Mouse (Mus musculus): ENCODE data around the gene Cwf19l2. TPM values are rescaled to one million over a fixed set of nuclear protein-coding genes. Genes with fewer than 3 reads are reported as not detected.
"Not testable (repeated sequence)": the region's sequence is repeated elsewhere in the genome, so short reads cannot be mapped to it uniquely, and the experiment has no call there.

Cwf19l2 gene
- polyA plus RNA-seq (2012; rRNA removed), result 0.83 and 1.5 TPM in 2 replicates
- 3.5 TPM in 2 replicates for polyA plus RNA-seq (2014; fragmentation: Nextera tagmentation; extraction: Ambion mirVana)

DNA sequence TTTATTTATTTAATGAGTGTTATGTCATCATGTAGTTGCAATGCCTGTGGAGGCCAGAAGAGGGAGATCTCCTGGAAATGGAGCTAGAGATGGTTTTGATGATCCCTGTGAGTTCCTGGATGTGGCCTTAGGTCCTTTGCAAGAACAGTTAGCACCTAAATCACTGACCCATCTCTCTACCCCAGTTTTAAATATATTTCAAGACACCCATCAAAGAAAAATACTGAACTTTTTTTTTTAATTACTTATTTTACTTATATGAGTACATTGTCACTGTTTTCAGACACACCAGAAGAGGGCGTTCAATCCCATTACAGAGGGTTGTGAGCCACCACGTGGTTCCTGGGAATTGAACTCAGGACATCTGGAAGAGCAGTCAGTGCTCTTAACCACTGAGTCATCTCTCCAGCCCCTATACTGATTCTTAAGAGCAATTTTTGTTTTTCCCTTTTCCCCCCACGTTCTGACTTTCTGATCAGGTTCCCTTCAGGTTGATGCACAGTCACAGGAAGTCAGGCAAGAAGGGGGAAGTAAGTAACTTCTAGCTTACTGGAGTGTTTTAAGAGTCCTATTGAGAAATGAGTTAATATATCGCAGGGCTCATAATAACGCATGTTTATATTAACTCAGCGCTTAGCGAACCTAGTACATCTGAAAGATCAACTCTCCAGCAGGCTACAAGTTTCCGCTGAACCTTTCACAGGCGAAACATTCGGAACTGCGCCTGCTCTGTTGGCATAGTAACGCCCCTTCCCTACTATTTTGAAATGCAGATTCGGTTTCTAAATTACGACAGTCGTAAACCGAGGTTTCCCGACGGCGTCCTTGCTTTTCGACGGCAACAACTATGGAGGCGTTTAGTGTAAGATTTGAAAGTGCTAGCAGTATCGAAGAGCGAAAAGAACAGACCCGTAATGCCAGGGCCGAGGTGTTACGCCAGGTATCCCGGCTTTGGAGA is at the start of gene Cwf19l2:
Cwf19l2 (plus strand) TSS at position 342 of the 958 bp plus-strand sequence.
- ATAC-seq (ENCODE audit: insufficient read depth) (peak; percentile 87), DNase-seq (ENCODE audit: low read depth in 3 of 3, low spot score in 3 of 3) (peak; percentile 84 to 86 (median 86))
- Histone ChIP-seq H3K4me2 (ENCODE audit: low read depth) (peak within 1 kb of the TSS; percentile 85), H3K9me3 (ENCODE audit: control insufficient read depth, low read length) (no peaks in the 10 kb centered on the region), H3K27ac (peak within 1 kb of the TSS; percentile 74), H3K4me3 (ENCODE audit: insufficient read depth in 1 of 2, low read depth in 2 of 2, low read length in 2 of 2) (peak within 1 kb of the TSS; percentile 90 to 92), H3K27me3 (ENCODE audit: control insufficient read depth, insufficient read depth, low read length) (no peaks in the 10 kb centered on the region), H3K9ac (replicated peaks) (peak within 1 kb of the TSS; percentile 85), H3K36me3 (replicated peaks; ENCODE audit: control insufficient read depth, insufficient read depth, low read depth) (no peaks in the 10 kb centered on the region), H3K4me1 (replicated peaks; ENCODE audit: control insufficient read depth in 2 of 2, insufficient read depth in 2 of 2, low read length in 1 of 2) (0 out of 4 replicates have a peak, but pooled peaks cover 0 to 2% of the 10 kb centered on the region in 2 experiments)
- WGBS (ENCODE audit: insufficient replicate concordance), result under 1% methylated on average over 28 of the region's 28 CpGs
- TF ChIP-seq CTCF (IDR thresholded peaks at IDR 0.05; ENCODE audit: low read depth) (peak; percentile 61), EP300 (IDR thresholded peaks at IDR 0.05; ENCODE audit: low read depth) (no peak)

DNA sequence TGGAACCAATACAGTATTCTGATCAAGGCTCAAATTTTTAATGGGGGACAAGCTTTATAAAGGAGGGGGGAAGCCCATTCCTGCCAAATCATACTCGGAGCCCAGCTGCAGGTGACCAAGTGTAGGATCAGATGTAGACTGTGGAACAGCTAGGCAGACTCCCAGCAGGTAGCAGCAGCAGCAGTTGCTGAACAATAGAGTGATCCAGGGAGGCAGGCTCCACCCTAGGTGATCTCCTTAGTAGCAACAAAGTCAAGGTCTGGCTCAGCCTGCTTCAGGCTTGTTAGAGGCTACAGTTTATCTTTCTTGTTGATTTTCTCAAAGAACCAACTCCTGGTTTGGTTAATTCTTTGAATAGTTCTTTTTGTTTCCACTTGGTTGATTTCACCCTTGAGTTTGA is 27.1 kb upstream of the Cwf19l2 start:
- ATAC-seq (ENCODE audit: insufficient read depth); H3K4me1 ChIP-seq (replicated peaks; ENCODE audit: control insufficient read depth in 2 of 2, insufficient read depth in 2 of 2, low read length in 1 of 2); H3K9me3 ChIP-seq (ENCODE audit: control insufficient read depth, low read length); H3K4me2 ChIP-seq (ENCODE audit: low read depth); H3K4me3 ChIP-seq (ENCODE audit: insufficient read depth in 1 of 2, low read depth in 2 of 2, low read length in 2 of 2); DNase-seq (ENCODE audit: low read depth in 3 of 3, low spot score in 3 of 3); H3K27me3 ChIP-seq (ENCODE audit: control insufficient read depth, insufficient read depth, low read length); H3K27ac ChIP-seq; H3K9ac ChIP-seq (replicated peaks): not testable (repeated sequence)
- H3K36me3 ChIP-seq (replicated peaks; ENCODE audit: control insufficient read depth, insufficient read depth, low read depth), result peaks cover 15% of the 10 kb centered on the region
- 72% methylated on average over 1 of the region's 1 CpGs for WGBS (ENCODE audit: insufficient replicate concordance)

DNA sequence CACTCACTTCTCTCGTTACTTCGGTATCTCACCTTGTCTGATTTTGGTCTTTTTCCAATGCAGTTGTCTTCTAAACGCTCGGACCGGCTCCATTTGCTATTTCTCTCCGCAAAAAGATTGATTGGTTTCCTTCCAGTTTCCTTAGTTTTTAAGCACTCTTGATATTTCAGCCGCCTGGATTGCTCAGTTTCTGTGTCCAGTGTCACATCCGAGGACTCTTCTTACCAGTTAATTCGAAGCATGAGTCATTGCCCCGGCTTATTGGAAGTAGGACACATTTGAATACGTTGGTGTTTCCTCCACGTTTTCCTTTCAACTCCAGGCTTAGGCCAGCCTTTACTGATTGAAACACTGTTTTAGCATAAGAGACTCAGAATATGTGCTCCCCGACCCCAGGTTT is 980 bp downstream of the Cwf19l2 start:
- DNase-seq (ENCODE audit: low read depth in 3 of 3, low spot score in 3 of 3) (peak; percentile 12 to 39 (median 12)), ATAC-seq (ENCODE audit: insufficient read depth) (no peak)
- Histone ChIP-seq H3K27me3 (ENCODE audit: control insufficient read depth, insufficient read depth, low read length) (no peaks in the 10 kb centered on the region), H3K4me3 (ENCODE audit: insufficient read depth in 1 of 2, low read depth in 2 of 2, low read length in 2 of 2) (peak overlapping the region; percentile 90 to 92), H3K4me1 (replicated peaks; ENCODE audit: control insufficient read depth in 2 of 2, insufficient read depth in 2 of 2, low read length in 1 of 2) (0 out of 4 replicates have a peak, but pooled peaks cover 0 to 2% of the 10 kb centered on the region in 2 experiments), H3K4me2 (ENCODE audit: low read depth) (peak overlapping the region; percentile 85), H3K9ac (replicated peaks) (peak overlapping the region; percentile 85), H3K27ac (peak overlapping the region; percentile 74), H3K9me3 (ENCODE audit: control insufficient read depth, low read length) (no peaks in the 10 kb centered on the region), H3K36me3 (replicated peaks; ENCODE audit: control insufficient read depth, insufficient read depth, low read depth) (no peaks in the 10 kb centered on the region)
- TF ChIP-seq CTCF (IDR thresholded peaks at IDR 0.05; ENCODE audit: low read depth) (no peak), EP300 (IDR thresholded peaks at IDR 0.05; ENCODE audit: low read depth) (no peak)
- under 1% methylated on average over 13 of the region's 13 CpGs for WGBS (ENCODE audit: insufficient replicate concordance)

DNA sequence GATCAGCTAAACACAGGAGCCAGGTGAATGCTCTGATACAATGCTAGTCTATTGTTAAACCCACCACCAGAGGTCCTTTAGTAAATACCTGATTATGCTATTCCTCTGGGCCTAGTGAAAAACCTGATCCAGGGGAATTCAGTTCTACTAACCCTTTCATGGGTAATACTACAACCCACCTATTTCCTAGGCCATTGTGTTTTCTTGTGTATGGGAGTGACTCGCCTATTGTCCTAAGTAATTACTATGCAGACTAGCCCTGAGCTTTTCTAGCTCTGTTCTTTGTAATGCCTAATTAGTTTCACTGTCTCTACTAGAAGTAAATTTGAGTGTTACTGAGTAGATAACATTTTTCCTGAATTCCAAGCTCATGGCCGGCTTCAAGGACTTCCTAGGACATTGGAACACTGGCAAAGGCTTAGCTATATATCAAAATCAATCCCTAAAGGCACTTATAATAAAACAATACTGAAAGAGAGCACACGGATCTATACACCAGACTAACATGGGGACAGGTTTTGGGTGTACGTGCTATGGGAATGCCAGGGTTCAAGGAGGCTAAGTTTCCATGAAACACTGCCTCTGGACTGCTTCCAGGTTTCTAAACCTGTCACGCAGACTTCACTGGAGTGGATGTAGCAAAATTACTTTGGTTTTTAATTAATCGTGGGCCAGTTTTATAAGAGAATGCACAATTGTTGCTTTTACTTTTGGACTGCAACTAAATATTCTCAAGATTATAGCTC is 36.3 kb downstream of the Cwf19l2 start:
- not testable (repeated sequence) for ATAC-seq (ENCODE audit: insufficient read depth); H3K27me3 ChIP-seq (ENCODE audit: control insufficient read depth, insufficient read depth, low read length); DNase-seq (ENCODE audit: low read depth in 3 of 3, low spot score in 3 of 3); H3K36me3 ChIP-seq (replicated peaks; ENCODE audit: control insufficient read depth, insufficient read depth, low read depth); H3K9me3 ChIP-seq (ENCODE audit: control insufficient read depth, low read length); H3K4me2 ChIP-seq (ENCODE audit: low read depth); H3K9ac ChIP-seq (replicated peaks); H3K27ac ChIP-seq; H3K4me3 ChIP-seq (ENCODE audit: insufficient read depth in 1 of 2, low read depth in 2 of 2, low read length in 2 of 2); H3K4me1 ChIP-seq (replicated peaks; ENCODE audit: control insufficient read depth in 2 of 2, insufficient read depth in 2 of 2, low read length in 1 of 2)
- WGBS (ENCODE audit: insufficient replicate concordance), result 72% methylated on average over 6 of the region's 6 CpGs

DNA sequence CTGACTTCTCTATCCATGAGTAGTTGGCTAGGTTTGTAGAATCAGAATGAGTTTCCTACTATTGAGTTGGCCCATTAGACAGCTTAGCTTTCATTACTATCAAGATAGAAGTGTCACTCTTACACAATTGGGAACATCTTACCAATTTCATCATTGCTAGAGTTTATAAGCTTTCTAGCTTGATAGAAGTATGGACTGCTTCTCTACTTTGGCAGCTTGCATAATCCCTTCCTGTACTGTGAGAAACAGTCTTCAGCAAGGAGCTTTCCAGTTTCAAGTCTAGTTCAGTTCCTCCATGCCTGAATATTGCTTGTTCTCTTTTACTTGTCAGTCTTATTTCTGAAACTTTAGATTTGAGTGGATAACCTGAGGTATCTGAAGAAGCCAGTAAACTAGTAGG is 68.5 kb downstream of the Cwf19l2 start:
- Histone ChIP-seq H3K4me2 (ENCODE audit: low read depth) (no peak overlapping the region), H3K9me3 (ENCODE audit: control insufficient read depth, low read length) (no peaks in the 10 kb centered on the region), H3K4me1 (replicated peaks; ENCODE audit: control insufficient read depth in 2 of 2, insufficient read depth in 2 of 2, low read length in 1 of 2) (no peaks in the 10 kb centered on the region), H3K27me3 (ENCODE audit: control insufficient read depth, insufficient read depth, low read length) (no peaks in the 10 kb centered on the region), H3K4me3 (ENCODE audit: insufficient read depth in 1 of 2, low read depth in 2 of 2, low read length in 2 of 2) (no peak overlapping the region), H3K36me3 (replicated peaks; ENCODE audit: control insufficient read depth, insufficient read depth, low read depth) (no peaks in the 10 kb centered on the region; the same call in 1 of the 2 replicates), H3K27ac (no peak overlapping the region), H3K9ac (replicated peaks) (no peak overlapping the region)
- DNase-seq (ENCODE audit: low read depth in 3 of 3, low spot score in 3 of 3) (no peak), ATAC-seq (ENCODE audit: insufficient read depth) (no peak)
- no peak for TF ChIP-seq EP300 (IDR thresholded peaks at IDR 0.05; ENCODE audit: low read depth)

Data from liver, embryonic 14.5 days (tissue).